Mouse (Mus musculus): ENCODE measurements around the gene P3h3. TPM values are rescaled to one million over a fixed set of nuclear protein-coding genes. Genes with fewer than 3 reads are reported as not detected.

Gene P3h3
- polyA plus RNA-seq, 1 experiment from 2014 or later: 13.4 TPM

Other genes starting within 250 kb of the P3h3 start
- 0.21 and 0.26 TPM in 2 replicates for gene C1s2, start 221.7 kb downstream of the P3h3 start, polyA plus RNA-seq (2015; fragmentation: Nextera tagmentation; extraction: Ambion mirVana)
- 40.5 and 43.8 TPM in 2 replicates for gene Lpcat3, start 194.7 kb downstream of the P3h3 start, polyA plus RNA-seq (2015; fragmentation: Nextera tagmentation; extraction: Ambion mirVana)
- 95.3 and 101 TPM in 2 replicates for gene Emg1, start 145.6 kb downstream of the P3h3 start, polyA plus RNA-seq (2015; fragmentation: Nextera tagmentation; extraction: Ambion mirVana)
- 240 and 245 TPM in 2 replicates for gene Phb2, start 145.4 kb downstream of the P3h3 start, polyA plus RNA-seq (2015; fragmentation: Nextera tagmentation; extraction: Ambion mirVana)
- gene Ptpn6, start 119.0 kb downstream of the P3h3 start, polyA plus RNA-seq (2015; fragmentation: Nextera tagmentation; extraction: Ambion mirVana): 2.4 and 4.0 TPM in 2 replicates
- 665 and 679 TPM in 2 replicates for gene Grcc10, start 116.4 kb downstream of the P3h3 start, polyA plus RNA-seq (2015; fragmentation: Nextera tagmentation; extraction: Ambion mirVana)
- gene Gm45234, start 101.7 kb downstream of the P3h3 start, polyA plus RNA-seq (2015; fragmentation: Nextera tagmentation; extraction: Ambion mirVana): not detected in 2 replicates
- gene Atn1, start 101.2 kb downstream of the P3h3 start, polyA plus RNA-seq (2015; fragmentation: Nextera tagmentation; extraction: Ambion mirVana): 28.9 and 29.3 TPM in 2 replicates
- gene Eno2, start 88.1 kb downstream of the P3h3 start, polyA plus RNA-seq (2015; fragmentation: Nextera tagmentation; extraction: Ambion mirVana): 94.4 and 138 TPM in 2 replicates
- gene Lrrc23, start 78.0 kb downstream of the P3h3 start, polyA plus RNA-seq (2015; fragmentation: Nextera tagmentation; extraction: Ambion mirVana): 5.7 and 6.3 TPM in 2 replicates
- gene Spsb2, start 49.1 kb downstream of the P3h3 start, polyA plus RNA-seq (2015; fragmentation: Nextera tagmentation; extraction: Ambion mirVana): 9.6 and 10.1 TPM in 2 replicates
- 415 and 461 TPM in 2 replicates for gene Tpi1, start 43.5 kb downstream of the P3h3 start, polyA plus RNA-seq (2015; fragmentation: Nextera tagmentation; extraction: Ambion mirVana)
- gene Usp5, start 28.3 kb downstream of the P3h3 start, polyA plus RNA-seq (2015; fragmentation: Nextera tagmentation; extraction: Ambion mirVana): 220 and 223 TPM in 2 replicates
- 18.2 and 19.5 TPM in 2 replicates for gene Cdca3, start 28.2 kb downstream of the P3h3 start, polyA plus RNA-seq (2015; fragmentation: Nextera tagmentation; extraction: Ambion mirVana)
- gene Gnb3, start 17.5 kb downstream of the P3h3 start, polyA plus RNA-seq (2015; fragmentation: Nextera tagmentation; extraction: Ambion mirVana): 2.3 and 2.4 TPM in 2 replicates
- gene Gpr162, start 6.2 kb upstream of the P3h3 start, polyA plus RNA-seq (2015; fragmentation: Nextera tagmentation; extraction: Ambion mirVana): 36.6 and 40.0 TPM in 2 replicates
- gene Cd4, start 30.5 kb upstream of the P3h3 start, polyA plus RNA-seq (2015; fragmentation: Nextera tagmentation; extraction: Ambion mirVana): 0.11 TPM in 1 of 2 replicates, not detected in the other
- 2.5 and 3.9 TPM in 2 replicates for gene Lag3, start 54.0 kb upstream of the P3h3 start, polyA plus RNA-seq (2015; fragmentation: Nextera tagmentation; extraction: Ambion mirVana)
- 700 and 743 TPM in 2 replicates for gene Ptms, start 62.4 kb upstream of the P3h3 start, polyA plus RNA-seq (2015; fragmentation: Nextera tagmentation; extraction: Ambion mirVana)
- gene Mlf2, start 73.6 kb upstream of the P3h3 start, polyA plus RNA-seq (2015; fragmentation: Nextera tagmentation; extraction: Ambion mirVana): 543 and 556 TPM in 2 replicates
- 87.6 and 94.0 TPM in 2 replicates for gene Cops7a, start 107.8 kb upstream of the P3h3 start, polyA plus RNA-seq (2015; fragmentation: Nextera tagmentation; extraction: Ambion mirVana)
- 69.1 and 87.1 TPM in 2 replicates for gene Pianp, start 138.9 kb upstream of the P3h3 start, polyA plus RNA-seq (2015; fragmentation: Nextera tagmentation; extraction: Ambion mirVana)
- 11.2 and 14.2 TPM in 2 replicates for gene Zfp384, start 151.4 kb upstream of the P3h3 start, polyA plus RNA-seq (2015; fragmentation: Nextera tagmentation; extraction: Ambion mirVana)
- 141 and 155 TPM in 2 replicates for gene Ing4, start 182.0 kb upstream of the P3h3 start, polyA plus RNA-seq (2015; fragmentation: Nextera tagmentation; extraction: Ambion mirVana)
- 18.0 and 18.3 TPM in 2 replicates for gene Acrbp, start 191.9 kb upstream of the P3h3 start, polyA plus RNA-seq (2015; fragmentation: Nextera tagmentation; extraction: Ambion mirVana)
- gene Lpar5, start 210.2 kb upstream of the P3h3 start, polyA plus RNA-seq (2015; fragmentation: Nextera tagmentation; extraction: Ambion mirVana): 0.45 and 0.60 TPM in 2 replicates
- 59.7 and 74.3 TPM in 2 replicates for gene Chd4, start 238.2 kb upstream of the P3h3 start, polyA plus RNA-seq (2015; fragmentation: Nextera tagmentation; extraction: Ambion mirVana)